Mouse (Mus musculus) heart, postnatal 0 days (tissue): ENCODE results near the gene Ubr1.

Source experiments
- CTCF ChIP-seq: IDR thresholded peaks from 2 replicates; pipeline ENCODE4 v1.5.1; 2016; ENCODE audit warnings: antibody characterized with exemption, control low read depth, low read depth
- EP300 ChIP-seq: IDR thresholded peaks from 2 replicates; pipeline ENCODE4 v1.6.1; 2016; ENCODE audit warnings: antibody characterized with exemption, low read depth

- TF ChIP-seq CTCF, result no peak
- no peak for TF ChIP-seq EP300
These were observed 19.3 kb downstream of the Ubr1 start for GRCm38 (mm10) chr2:120951208-120951607.
